Comparison of ENCODE assay signal across 8 mouse cellular contexts in the genomic region with DNA sequence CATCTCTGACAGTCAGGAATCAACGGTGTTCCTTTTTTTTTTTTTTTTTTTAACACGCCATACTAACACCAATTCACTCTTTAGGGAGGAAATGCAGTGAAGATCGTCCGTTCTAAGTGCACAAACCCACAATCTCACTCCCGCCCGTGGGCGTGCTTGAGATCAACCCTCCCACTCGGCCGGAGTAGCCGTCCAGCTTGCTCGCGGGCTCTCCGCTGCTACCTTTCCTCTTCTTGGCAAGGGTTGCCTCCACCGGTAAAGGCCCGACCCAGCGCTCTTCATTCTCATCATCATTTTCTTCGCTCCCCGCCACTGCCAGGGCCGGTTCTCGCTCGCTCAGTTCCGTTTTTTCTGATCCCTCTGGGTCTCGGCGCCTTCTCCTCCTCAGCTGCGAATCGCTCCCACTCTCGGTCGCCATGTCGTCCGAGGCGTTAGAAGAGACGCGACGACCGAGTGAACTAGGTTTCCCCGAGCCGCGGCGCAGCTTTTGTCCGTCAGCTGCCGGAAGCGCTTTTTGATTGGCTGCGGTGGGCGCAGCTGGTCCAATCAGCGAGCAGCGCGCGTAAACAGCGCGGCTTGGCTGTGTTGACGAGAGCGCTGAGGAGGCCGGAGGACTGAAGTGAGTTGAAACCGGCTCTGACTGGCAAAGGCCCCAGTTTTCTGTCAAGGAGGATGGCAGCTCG. TPM values are rescaled to one million over a fixed set of nuclear protein-coding genes. Genes with fewer than 3 reads are reported as not detected.
DNase-seq lines count a peak whose midpoint lies in the region; ATAC-seq and TF ChIP-seq lines count a peak whose summit lies in the region.

A gene (plus strand): TSS at position 228 of the 683 bp plus-strand sequence.
A gene (minus strand): TSS at position 460 of the 683 bp plus-strand sequence.

- peak within 1 kb of the TSS; percentile 64 for H3K27ac ChIP-seq in CH12.LX (ENCODE audit: insufficient read depth, low read depth)
- H3K27ac ChIP-seq in forebrain, embryonic 11.5 days (ENCODE audit: low read depth, low read length): peak within 1 kb of the TSS; percentile 37; the same call in 1 of the 2 replicates
- peak within 1 kb of the TSS; percentile 91 for H3K27ac ChIP-seq in heart, embryonic 16.5 days (ENCODE audit: low read length)
- peak within 1 kb of the TSS; percentile 99 for H3K27ac ChIP-seq in liver, embryonic 15.5 days (replicated peaks)
- H3K27ac ChIP-seq in neural tube, embryonic 12.5 days: peak within 1 kb of the TSS; percentile 77; the same call in 1 of the 2 replicates

- H3K9ac ChIP-seq in CH12.LX (ENCODE audit: insufficient read depth, low read depth): peak within 1 kb of the TSS; percentile 84
- H3K9ac ChIP-seq in forebrain, embryonic 11.5 days (ENCODE audit: low read length): peak within 1 kb of the TSS; percentile 88
- H3K9ac ChIP-seq in heart, embryonic 16.5 days (ENCODE audit: low read length): peak within 1 kb of the TSS; percentile 87
- peak within 1 kb of the TSS; percentile 84 for H3K9ac ChIP-seq in liver, embryonic 15.5 days
- H3K9ac ChIP-seq in neural tube, embryonic 12.5 days: peak within 1 kb of the TSS; percentile 78

- H3K27me3 ChIP-seq in CH12.LX (replicated peaks): no peaks in the 10 kb centered on the region
- H3K27me3 ChIP-seq in forebrain, embryonic 11.5 days (ENCODE audit: control insufficient read depth, insufficient read depth, low read length): no peaks in the 10 kb centered on the region
- no peaks in the 10 kb centered on the region for H3K27me3 ChIP-seq in heart, embryonic 16.5 days (ENCODE audit: control insufficient read depth, insufficient read depth, low read length)
- no peaks in the 10 kb centered on the region for H3K27me3 ChIP-seq in liver, embryonic 15.5 days
- no peaks in the 10 kb centered on the region for H3K27me3 ChIP-seq in neural tube, embryonic 12.5 days (replicated peaks)

- peaks cover 0 to 21% of the 10 kb centered on the region in 2 experiments; a peak in 2 of 4 replicates for H3K4me1 ChIP-seq in CH12.LX (ENCODE audit: control insufficient read depth in 1 of 2, insufficient read depth in 2 of 2)
- H3K4me1 ChIP-seq in forebrain, embryonic 11.5 days (replicated peaks; ENCODE audit: control insufficient read depth, insufficient read depth, low read length): peaks cover 3% of the 10 kb centered on the region; the same call in 1 of the 2 replicates
- peaks cover 12% of the 10 kb centered on the region for H3K4me1 ChIP-seq in heart, embryonic 16.5 days (ENCODE audit: control insufficient read depth, insufficient read depth, low read length)
- H3K4me1 ChIP-seq in liver, embryonic 15.5 days (replicated peaks): peaks cover 15% of the 10 kb centered on the region
- peaks cover 5% of the 10 kb centered on the region for H3K4me1 ChIP-seq in neural tube, embryonic 12.5 days

- no peaks in the 10 kb centered on the region for H3K9me3 ChIP-seq in CH12.LX (replicated peaks; ENCODE audit: low read length)
- H3K9me3 ChIP-seq in forebrain, embryonic 11.5 days (ENCODE audit: control insufficient read depth, low read length): no peaks in the 10 kb centered on the region
- H3K9me3 ChIP-seq in heart, embryonic 16.5 days (replicated peaks; ENCODE audit: control insufficient read depth, low read length): no peaks in the 10 kb centered on the region
- H3K9me3 ChIP-seq in liver, embryonic 15.5 days (replicated peaks): no peaks in the 10 kb centered on the region
- H3K9me3 ChIP-seq in neural tube, embryonic 12.5 days: no peaks in the 10 kb centered on the region

- peak; percentile 100 for ATAC-seq in forebrain, embryonic 11.5 days (replicated peaks; ENCODE audit: low FRiP score)
- ATAC-seq in heart, embryonic 16.5 days (replicated peaks; ENCODE audit: extremely low read depth, insufficient read depth, low FRiP score): peak; percentile 98
- ATAC-seq in liver, embryonic 15.5 days (ENCODE audit: insufficient read depth): peak; percentile 97
- peak; percentile 100 for ATAC-seq in neural tube, embryonic 12.5 days (ENCODE audit: low FRiP score, low read depth)

- peak; percentile 96 for TF ChIP-seq POLR2A in CH12.LX (IDR thresholded peaks at IDR 0.05; ENCODE audit: low read depth, low read length)

- H3K36me3 ChIP-seq in CH12.LX (replicated peaks in 1 of 2; ENCODE audit: control insufficient read depth in 1 of 2, insufficient read depth in 1 of 2, low read length in 1 of 2): peaks cover 5 to 11% of the 10 kb centered on the region in 2 experiments
- no peaks in the 10 kb centered on the region for H3K36me3 ChIP-seq in forebrain, embryonic 11.5 days (ENCODE audit: control insufficient read depth, insufficient read depth, low read length)
- H3K36me3 ChIP-seq in heart, embryonic 16.5 days (ENCODE audit: control insufficient read depth, insufficient read depth): peaks cover 4% of the 10 kb centered on the region; the same call in 1 of the 2 replicates
- H3K36me3 ChIP-seq in liver, embryonic 15.5 days (replicated peaks): peaks cover 15% of the 10 kb centered on the region
- no peaks in the 10 kb centered on the region for H3K36me3 ChIP-seq in neural tube, embryonic 12.5 days

- TF ChIP-seq EP300 in CH12.LX (IDR thresholded peaks at IDR 0.05; ENCODE audit: low read length): no peak

- TF ChIP-seq RAD21 in CH12.LX (IDR thresholded peaks at IDR 0.05; ENCODE audit: low read depth, low read length): no peak

- no peak for TF ChIP-seq CTCF in CH12.LX (conservative IDR thresholded peaks at IDR 0.05 in 1 of 2, IDR thresholded peaks at IDR 0.05 in 1 of 2; ENCODE audit: low read depth in 2 of 2, low read length in 2 of 2)

- in situ Hi-C loops in CH12.LX (cut with MboI; ENCODE audit: low pct_ligation_motif_present, low pct_unique_long_range_greater_than_20kb, low sequenced_read_pairs): no loop called here

- H3K4me3 ChIP-seq in CH12.LX (replicated peaks in 1 of 3; ENCODE audit: low read depth in 2 of 3, low read length in 2 of 3, poor library complexity in 1 of 3): peak within 1 kb of the TSS; percentile 84 to 93 (median 86)
- H3K4me3 ChIP-seq in forebrain, embryonic 11.5 days (ENCODE audit: low read depth, low read length): peak within 1 kb of the TSS; percentile 72
- H3K4me3 ChIP-seq in heart, embryonic 16.5 days (ENCODE audit: low read length): peak within 1 kb of the TSS; percentile 91
- H3K4me3 ChIP-seq in liver, embryonic 15.5 days (replicated peaks): peak within 1 kb of the TSS; percentile 83
- peak within 1 kb of the TSS; percentile 72 for H3K4me3 ChIP-seq in neural tube, embryonic 12.5 days

- dilution Hi-C loops in CH12.LX (cut with MboI; ENCODE audit: extremely low pct_ligation_motif_present, extremely low pct_unique_long_range_greater_than_20kb, low sequenced_read_pairs): no loop called here

- H3K4me2 ChIP-seq in CH12.LX (ENCODE audit: insufficient read depth, low read depth, poor library complexity, severe bottlenecking): peak within 1 kb of the TSS; percentile 91
- peak within 1 kb of the TSS; percentile 65 for H3K4me2 ChIP-seq in forebrain, embryonic 11.5 days (ENCODE audit: low read depth, low read length, severe bottlenecking)
- peak within 1 kb of the TSS; percentile 87 for H3K4me2 ChIP-seq in heart, embryonic 16.5 days (ENCODE audit: low read depth, low read length)
- peak within 1 kb of the TSS; percentile 68 for H3K4me2 ChIP-seq in liver, embryonic 15.5 days
- peak within 1 kb of the TSS; percentile 72 for H3K4me2 ChIP-seq in neural tube, embryonic 12.5 days (replicated peaks)

- WGBS in forebrain, embryonic 11.5 days: under 1% methylated on average over 55 of the region's 55 CpGs
- WGBS in heart, embryonic 16.5 days: under 1% methylated on average over 55 of the region's 55 CpGs
- WGBS in liver, embryonic 15.5 days (ENCODE audit: insufficient replicate concordance): under 1% methylated on average over 55 of the region's 55 CpGs
- whole genome bisulfite sequencing in neural tube, embryonic 12.5 days: under 1% methylated on average over 55 of the region's 55 CpGs

- H3K79me2 ChIP-seq in CH12.LX (replicated peaks; ENCODE audit: control insufficient read depth, extremely low read depth, insufficient read depth, poor library complexity, severe bottlenecking): peaks cover 36% of the 10 kb centered on the region

- DNase-seq in CH12.LX (ENCODE audit: extremely low read depth): peak; percentile 94
- peak; percentile 92 for DNase-seq in c-Kit-positive CD71-positive TER-119-negative erythroid progenitor cells, embryonic 14.5 days (ENCODE audit: low read depth)
- peak; percentile 98 for DNase-seq in forebrain, embryonic 11.5 days (ENCODE audit: low spot score)
- DNase-seq in kidney, postnatal 36 days: peak; percentile 95 to 97
- peak; percentile 92 for DNase-seq in telencephalon, adult 2 months (ENCODE audit: low read depth, low spot score)

TF ChIP-seq in CH12.LX, 34 proteins besides CTCF, POLR2A, EP300 and RAD21 (continues in another document):
- peak; percentile 75; the same call in 1 of the 2 replicates for TF ChIP-seq KAT2A (IDR thresholded peaks at IDR 0.05; ENCODE audit: insufficient replicate concordance, low read length)
- TF ChIP-seq NRF1 (IDR thresholded peaks at IDR 0.05; ENCODE audit: low read depth, low read length): peak; percentile 43; the same call in 1 of the 2 replicates
- peak; percentile 79; the same call in 1 of the 2 replicates for TF ChIP-seq TBP (conservative IDR thresholded peaks at IDR 0.05; ENCODE audit: low read depth, low read length)
- peak; percentile 53; the same call in 1 of the 2 replicates for TF ChIP-seq UBTF (IDR thresholded peaks at IDR 0.05; ENCODE audit: low read depth, low read length)
- TF ChIP-seq JUND (conservative IDR thresholded peaks at IDR 0.05; ENCODE audit: low read depth, low read length): no peak
- peak; percentile 88 for TF ChIP-seq TCF12 (IDR thresholded peaks at IDR 0.05; ENCODE audit: low read depth, low read length)
- no peak for TF ChIP-seq USF1 (IDR thresholded peaks at IDR 0.05; ENCODE audit: low read depth, low read length)

RNA-seq across cellular contexts. Expression of the first gene that starts in this region (rescaled TPM):
- 19.0 and 28.5 TPM in 2 replicates for total RNA-seq in CH12.LX (2012; rRNA removed)
- 111 and 113 TPM in 2 replicates for total RNA-seq in CH12.LX (2014; rRNA removed)
- 26.7 and 35.5 TPM in 2 replicates for polyA plus RNA-seq in CH12.LX (2012; ENCODE audit: insufficient read length, low read depth)
- polyA plus RNA-seq in forebrain, embryonic 11.5 days (2014; fragmentation: Nextera tagmentation; extraction: Ambion mirVana): 77.8 and 92.6 TPM in 2 replicates
- 36.6 and 44.1 TPM in 2 replicates for polyA plus RNA-seq in heart, embryonic 16.5 days (2015; fragmentation: Nextera tagmentation; extraction: Ambion mirVana)
- polyA plus RNA-seq in liver, embryonic 15.5 days (2015; fragmentation: Nextera tagmentation; extraction: Ambion mirVana): 52.7 and 65.2 TPM in 2 replicates
- polyA plus RNA-seq in neural tube, embryonic 12.5 days (2016; fragmentation: Nextera tagmentation; extraction: Ambion mirVana): 39.1 and 41.5 TPM in 2 replicates

RNA-seq across cellular contexts. Expression of the second gene that starts in this region (rescaled TPM):
- total RNA-seq in CH12.LX (2012; rRNA removed) (14.8 and 15.6 TPM in 2 replicates), CH12.LX (2014; rRNA removed) (23.0 and 25.4 TPM in 2 replicates)
- 20.7 and 22.6 TPM in 2 replicates for polyA plus RNA-seq in CH12.LX (2012; ENCODE audit: insufficient read length, low read depth)
- 15.8 and 16.6 TPM in 2 replicates for polyA plus RNA-seq in forebrain, embryonic 11.5 days (2014; fragmentation: Nextera tagmentation; extraction: Ambion mirVana)
- 8.3 and 8.4 TPM in 2 replicates for polyA plus RNA-seq in heart, embryonic 16.5 days (2015; fragmentation: Nextera tagmentation; extraction: Ambion mirVana)
- 9.0 and 9.2 TPM in 2 replicates for polyA plus RNA-seq in liver, embryonic 15.5 days (2015; fragmentation: Nextera tagmentation; extraction: Ambion mirVana)
- 11.7 and 12.3 TPM in 2 replicates for polyA plus RNA-seq in neural tube, embryonic 12.5 days (2016; fragmentation: Nextera tagmentation; extraction: Ambion mirVana)

Comparison
In these comparisons a context has a peak if more than half of its experiments do, and no peak if none do; other contexts are left out.
1. Peak in every context shown above with its lines: DNase-seq, ATAC-seq, H3K4me3 ChIP-seq and H3K27ac ChIP-seq.
2. H3K27ac ChIP-seq: peak in every context shown above with its lines; median percentile 99 in liver, embryonic 15.5 days; 91 in heart, embryonic 16.5 days; 77 in neural tube, embryonic 12.5 days; 64 in CH12.LX; 37 in forebrain, embryonic 11.5 days.